Mouse (Mus musculus) stomach, postnatal 0 days (tissue): ENCODE measurements at regions not wholly inside any gene's neighbourhood (a gene's known extent, or its start where the extent isn't known, plus 50 kb on each side); places are given as distances from the start of the nearest gene placed in this dataset.

Experiments
- ATAC-seq: fragments of 200-750 bp; cut with Nextera tagmentation; 2 replicates; pipeline ENCODE4 v1.8.0; 2017; ENCODE audit not compliant: low FRiP score, low TSS enrichment
- DNase-seq: peaks from one replicate; pipeline ENCODE4 v3.0.0-alpha.2; 2016; ENCODE audit warnings: low spot score
- H3K27ac ChIP-seq: fragments of 300-500 bp; sonication (generic); replicated peaks from 2 replicates; pipeline ENCODE4 v1.5.1; 2014; ENCODE audit warnings: mild to moderate bottlenecking, control low read depth
- H3K27me3 ChIP-seq: fragments of 300-500 bp; sonication (generic); 2 replicates; pipeline ENCODE4 v1.6.1; 2014; ENCODE audit warnings: low read length; ENCODE audit not compliant: control insufficient read depth, insufficient read depth
- H3K36me3 ChIP-seq: fragments of 300-500 bp; sonication (generic); 2 replicates; pipeline ENCODE4 v1.6.1; 2014; ENCODE audit warnings: low read length, mixed read lengths; ENCODE audit not compliant: control insufficient read depth, insufficient read depth
- H3K4me1 ChIP-seq: fragments of 300-500 bp; sonication (generic); replicated peaks from 2 replicates; pipeline ENCODE4 v1.6.1; 2014; ENCODE audit warnings: antibody characterized with exemption; ENCODE audit not compliant: control insufficient read depth, insufficient read depth
- H3K4me2 ChIP-seq: fragments of 300-500 bp; sonication (generic); replicated peaks from 2 replicates; pipeline ENCODE4 v1.6.1; 2014; ENCODE audit warnings: low read depth, mild to moderate bottlenecking, control low read depth, moderate library complexity
- H3K4me3 ChIP-seq: fragments of 300-500 bp; sonication (generic); 2 replicates; pipeline ENCODE4 v1.5.1; 2014; ENCODE audit warnings: low read depth, low read length, control low read depth
- H3K9ac ChIP-seq: fragments of 300-500 bp; sonication (generic); 2 replicates; pipeline ENCODE4 v1.6.1; 2014; ENCODE audit warnings: mild to moderate bottlenecking, low read length, control low read depth, mixed read lengths
- H3K9me3 ChIP-seq: fragments of 300-500 bp; sonication (generic); 2 replicates; pipeline ENCODE4 v1.6.1; 2016; ENCODE audit warnings: low read length; ENCODE audit not compliant: control insufficient read depth
- CTCF ChIP-seq: IDR thresholded peaks from 2 replicates; pipeline ENCODE4 v1.5.1; 2016; ENCODE audit warnings: antibody characterized with exemption, low read depth, mild to moderate bottlenecking, moderate library complexity
- EP300 ChIP-seq: optimal IDR thresholded peaks from 2 replicates; pipeline ENCODE3; 2016; ENCODE audit warnings: antibody characterized with exemption
- WGBS: fragments of 180-500 bp; shearing (Covaris S2); extraction: QIAGEN DNeasy Blood & Tissue Kit; methylation state at CpG from one replicate; pipeline ENCODE4 v1.1.7; 2014; 5-methylcytosine and 5-hydroxymethylcytosine counted together

GRCm38 (mm10) chr15:88323584-88324375 is 276.3 kb upstream of the Zdhhc25 start:
- no peak overlapping the region for H3K27ac ChIP-seq
- no peak overlapping the region for H3K9ac ChIP-seq
- TF ChIP-seq CTCF = no peak
- no peak for TF ChIP-seq EP300
- no peak for DNase-seq
- no peaks in the 10 kb centered on the region for H3K9me3 ChIP-seq
- H3K4me2 ChIP-seq = no peak overlapping the region
- no peak overlapping the region for H3K4me3 ChIP-seq
- ATAC-seq = no peak
- no peaks in the 10 kb centered on the region for H3K36me3 ChIP-seq
- no peaks in the 10 kb centered on the region for H3K4me1 ChIP-seq
- no peaks in the 10 kb centered on the region for H3K27me3 ChIP-seq
- WGBS = 82% methylated on average over 16 of the region's 16 CpGs

- TF ChIP-seq CTCF (no peak), EP300 (no peak)
- Histone ChIP-seq H3K9me3 (no peaks in the 10 kb centered on the region), H3K9ac (no peak overlapping the region), H3K4me3 (no peak overlapping the region), H3K27me3 (no peaks in the 10 kb centered on the region), H3K4me1 (no peaks in the 10 kb centered on the region), H3K36me3 (no peaks in the 10 kb centered on the region), H3K27ac (no peak overlapping the region), H3K4me2 (no peak overlapping the region)
- ATAC-seq (no peak), DNase-seq (no peak)
- 49% methylated on average over 6 of the region's 6 CpGs for WGBS
Observed at GRCm38 (mm10) chr15:88325108-88325507, 275.0 kb upstream of the Zdhhc25 start.

GRCm38 (mm10) chr15:88353206-88353605 is 246.9 kb upstream of the Zdhhc25 start:
- H3K36me3 ChIP-seq = no peaks in the 10 kb centered on the region
- no peak overlapping the region for H3K9ac ChIP-seq
- no peak for DNase-seq
- WGBS = 92% methylated on average over 2 of the region's 2 CpGs
- H3K4me3 ChIP-seq = no peak overlapping the region
- no peak for ATAC-seq
- no peak overlapping the region for H3K4me2 ChIP-seq
- H3K27me3 ChIP-seq = no peaks in the 10 kb centered on the region
- TF ChIP-seq CTCF (no peak), EP300 (no peak)
- no peaks in the 10 kb centered on the region for H3K4me1 ChIP-seq
- H3K27ac ChIP-seq = no peak overlapping the region
- no peaks in the 10 kb centered on the region for H3K9me3 ChIP-seq

- no peaks in the 10 kb centered on the region for H3K4me1 ChIP-seq
- WGBS = 40% methylated on average over 12 of the region's 12 CpGs
- no peaks in the 10 kb centered on the region for H3K36me3 ChIP-seq
- no peak overlapping the region for H3K9ac ChIP-seq
- no peak for TF ChIP-seq CTCF
- no peak for TF ChIP-seq EP300
- H3K27me3 ChIP-seq = no peaks in the 10 kb centered on the region
- ATAC-seq (no peak), DNase-seq (no peak)
- no peak overlapping the region for H3K27ac ChIP-seq
- no peak overlapping the region for H3K4me2 ChIP-seq
- H3K4me3 ChIP-seq = no peak overlapping the region
- no peaks in the 10 kb centered on the region for H3K9me3 ChIP-seq
Observed at GRCm38 (mm10) chr15:88360375-88361035, 239.6 kb upstream of the Zdhhc25 start.

- DNase-seq = no peak
- Histone ChIP-seq H3K9ac (no peak overlapping the region), H3K4me3 (no peak overlapping the region), H3K4me2 (no peak overlapping the region), H3K27ac (no peak overlapping the region), H3K4me1 (no peaks in the 10 kb centered on the region), H3K36me3 (no peaks in the 10 kb centered on the region), H3K9me3 (no peaks in the 10 kb centered on the region), H3K27me3 (no peaks in the 10 kb centered on the region)
- no peak for ATAC-seq
- WGBS = 66% methylated on average over 5 of the region's 5 CpGs
- TF ChIP-seq CTCF (no peak), EP300 (no peak)
Observed at GRCm38 (mm10) chr15:88361351-88361750, 238.8 kb upstream of the Zdhhc25 start.

- Histone ChIP-seq H3K27ac (no peak overlapping the region), H3K4me1 (no peaks in the 10 kb centered on the region), H3K36me3 (no peaks in the 10 kb centered on the region), H3K9me3 (no peaks in the 10 kb centered on the region), H3K4me3 (no peak overlapping the region), H3K9ac (no peak overlapping the region), H3K4me2 (no peak overlapping the region), H3K27me3 (no peaks in the 10 kb centered on the region)
- TF ChIP-seq EP300 (no peak), CTCF (no peak)
- DNase-seq (no peak), ATAC-seq (no peak)
- 41% methylated on average over 6 of the region's 6 CpGs for WGBS
Observed at GRCm38 (mm10) chr15:88362966-88363365, 237.1 kb upstream of the Zdhhc25 start.
